Mouse (Mus musculus): ENCODE measurements around the gene Urod.

GRCm38 (mm10) chr4:117039925-117040687, 45.9 kb upstream of the Urod start:
- TF ChIP-seq CTCF (IDR thresholded peaks at IDR 0.05; ENCODE audit: low read depth) (no peak), EP300 (IDR thresholded peaks at IDR 0.05; ENCODE audit: low read depth) (no peak)

All from liver, embryonic 14.5 days (tissue).